Mouse (Mus musculus): ENCODE data around the gene Fgf4. TPM values are rescaled to one million over a fixed set of nuclear protein-coding genes. Genes with fewer than 3 reads are reported as not detected.

Fgf4 gene
- polyA plus RNA-seq, 1 experiment, result not detected

GRCm38 (mm10) chr7:144862126-144862525 is 15.0 kb downstream of the Fgf4 start:
- Histone ChIP-seq H3K9me3 (ENCODE audit: control insufficient read depth, low read length) (peaks cover 6% of the 10 kb centered on the region; the same call in 1 of the 2 replicates), H3K4me3 (replicated peaks) (no peak overlapping the region), H3K36me3 (ENCODE audit: control insufficient read depth) (no peaks in the 10 kb centered on the region), H3K27me3 (ENCODE audit: control insufficient read depth) (peaks cover 84% of the 10 kb centered on the region), H3K4me1 (ENCODE audit: control insufficient read depth) (no peaks in the 10 kb centered on the region)
- TF ChIP-seq GATA1 (IDR thresholded peaks at IDR 0.05; ENCODE audit: low read length) (no peak), TAL1 (IDR thresholded peaks at IDR 0.05; ENCODE audit: low read length) (no peak)

- peaks cover 6% of the 10 kb centered on the region; the same call in 1 of the 2 replicates for H3K9me3 ChIP-seq (ENCODE audit: control insufficient read depth, low read length)
- no peak overlapping the region for H3K4me3 ChIP-seq (replicated peaks)
- TF ChIP-seq TAL1 (IDR thresholded peaks at IDR 0.05; ENCODE audit: low read length) (no peak), GATA1 (IDR thresholded peaks at IDR 0.05; ENCODE audit: low read length) (no peak)
- peaks cover 89% of the 10 kb centered on the region for H3K27me3 ChIP-seq (ENCODE audit: control insufficient read depth)
- H3K4me1 ChIP-seq (ENCODE audit: control insufficient read depth), result no peaks in the 10 kb centered on the region
- no peaks in the 10 kb centered on the region for H3K36me3 ChIP-seq (ENCODE audit: control insufficient read depth)
Measured at GRCm38 (mm10) chr7:144862712-144863111, 15.5 kb downstream of the Fgf4 start.

- H3K27me3 ChIP-seq (ENCODE audit: control insufficient read depth), result peaks cover 87% of the 10 kb centered on the region
- TF ChIP-seq TAL1 (IDR thresholded peaks at IDR 0.05; ENCODE audit: low read length), result no peak
- TF ChIP-seq GATA1 (IDR thresholded peaks at IDR 0.05; ENCODE audit: low read length), result no peak
- H3K9me3 ChIP-seq (ENCODE audit: control insufficient read depth, low read length), result peaks cover 6% of the 10 kb centered on the region; the same call in 1 of the 2 replicates
- no peak overlapping the region for H3K4me3 ChIP-seq (replicated peaks)
- no peaks in the 10 kb centered on the region for H3K36me3 ChIP-seq (ENCODE audit: control insufficient read depth)
- H3K4me1 ChIP-seq (ENCODE audit: control insufficient read depth), result no peaks in the 10 kb centered on the region
Measured at GRCm38 (mm10) chr7:144863196-144863595, 16.0 kb downstream of the Fgf4 start.

GRCm38 (mm10) chr7:144864160-144864670 is 17.0 kb downstream of the Fgf4 start:
- peaks cover 80% of the 10 kb centered on the region for H3K27me3 ChIP-seq (ENCODE audit: control insufficient read depth)

GRCm38 (mm10) chr7:144867161-144867560 is 20.0 kb downstream of the Fgf4 start:
- H3K9me3 ChIP-seq (ENCODE audit: control insufficient read depth, low read length), result no peaks in the 10 kb centered on the region
- no peaks in the 10 kb centered on the region for H3K36me3 ChIP-seq (ENCODE audit: control insufficient read depth)
- H3K4me1 ChIP-seq (ENCODE audit: control insufficient read depth), result no peaks in the 10 kb centered on the region
- no peak overlapping the region for H3K4me3 ChIP-seq (replicated peaks)
- H3K27me3 ChIP-seq (ENCODE audit: control insufficient read depth), result peaks cover 51% of the 10 kb centered on the region
- TF ChIP-seq GATA1 (IDR thresholded peaks at IDR 0.05; ENCODE audit: low read length) (no peak), TAL1 (IDR thresholded peaks at IDR 0.05; ENCODE audit: low read length) (no peak)

More at GRCm38 (mm10) chr7:144864160-144864670, 17.0 kb downstream of the Fgf4 start:
- Histone ChIP-seq H3K36me3 (ENCODE audit: control insufficient read depth) (no peaks in the 10 kb centered on the region), H3K9me3 (ENCODE audit: control insufficient read depth, low read length) (peaks cover 6% of the 10 kb centered on the region; the same call in 1 of the 2 replicates), H3K4me1 (ENCODE audit: control insufficient read depth) (no peaks in the 10 kb centered on the region), H3K4me3 (replicated peaks) (no peak overlapping the region)
- TF ChIP-seq GATA1 (IDR thresholded peaks at IDR 0.05; ENCODE audit: low read length) (no peak), TAL1 (IDR thresholded peaks at IDR 0.05; ENCODE audit: low read length) (no peak)

GRCm38 (mm10) chr7:144867602-144868001 is 20.4 kb downstream of the Fgf4 start:
- Histone ChIP-seq H3K9me3 (ENCODE audit: control insufficient read depth, low read length) (no peaks in the 10 kb centered on the region), H3K4me1 (ENCODE audit: control insufficient read depth) (no peaks in the 10 kb centered on the region), H3K27me3 (ENCODE audit: control insufficient read depth) (peaks cover 46% of the 10 kb centered on the region), H3K36me3 (ENCODE audit: control insufficient read depth) (no peaks in the 10 kb centered on the region), H3K4me3 (replicated peaks) (no peak overlapping the region)
- no peak for TF ChIP-seq GATA1 (IDR thresholded peaks at IDR 0.05; ENCODE audit: low read length)
- TF ChIP-seq TAL1 (IDR thresholded peaks at IDR 0.05; ENCODE audit: low read length), result no peak

GRCm38 (mm10) chr7:144872420-144872819 is 25.3 kb downstream of the Fgf4 start:
- H3K27me3 ChIP-seq (ENCODE audit: control insufficient read depth), result peaks cover 5% of the 10 kb centered on the region

GRCm38 (mm10) chr7:144873160-144873559 is 26.0 kb downstream of the Fgf4 start:
- TF ChIP-seq GATA1 (IDR thresholded peaks at IDR 0.05; ENCODE audit: low read length) (no peak), TAL1 (IDR thresholded peaks at IDR 0.05; ENCODE audit: low read length) (no peak)
- H3K27me3 ChIP-seq (ENCODE audit: control insufficient read depth), result peaks cover 2% of the 10 kb centered on the region; the same call in 1 of the 2 replicates
- no peaks in the 10 kb centered on the region for H3K9me3 ChIP-seq (ENCODE audit: control insufficient read depth, low read length)
- no peaks in the 10 kb centered on the region for H3K36me3 ChIP-seq (ENCODE audit: control insufficient read depth)
- H3K4me3 ChIP-seq (replicated peaks), result no peak overlapping the region
- H3K4me1 ChIP-seq (ENCODE audit: control insufficient read depth), result no peaks in the 10 kb centered on the region

More at GRCm38 (mm10) chr7:144872420-144872819, 25.3 kb downstream of the Fgf4 start:
- H3K9me3 ChIP-seq (ENCODE audit: control insufficient read depth, low read length), result no peaks in the 10 kb centered on the region
- H3K4me3 ChIP-seq (replicated peaks), result no peak overlapping the region
- H3K36me3 ChIP-seq (ENCODE audit: control insufficient read depth), result no peaks in the 10 kb centered on the region
- H3K4me1 ChIP-seq (ENCODE audit: control insufficient read depth), result no peaks in the 10 kb centered on the region
- no peak for TF ChIP-seq TAL1 (IDR thresholded peaks at IDR 0.05; ENCODE audit: low read length)
- TF ChIP-seq GATA1 (IDR thresholded peaks at IDR 0.05; ENCODE audit: low read length), result no peak

GRCm38 (mm10) chr7:144874226-144874625 is 27.1 kb downstream of the Fgf4 start:
- peaks cover 2% of the 10 kb centered on the region; the same call in 1 of the 2 replicates for H3K27me3 ChIP-seq (ENCODE audit: control insufficient read depth)
- no peaks in the 10 kb centered on the region for H3K36me3 ChIP-seq (ENCODE audit: control insufficient read depth)
- no peaks in the 10 kb centered on the region for H3K9me3 ChIP-seq (ENCODE audit: control insufficient read depth, low read length)

More at GRCm38 (mm10) chr7:144874226-144874625, 27.1 kb downstream of the Fgf4 start:
- TF ChIP-seq GATA1 (IDR thresholded peaks at IDR 0.05; ENCODE audit: low read length), result no peak
- no peak for TF ChIP-seq TAL1 (IDR thresholded peaks at IDR 0.05; ENCODE audit: low read length)
- Histone ChIP-seq H3K4me1 (ENCODE audit: control insufficient read depth) (no peaks in the 10 kb centered on the region), H3K4me3 (replicated peaks) (no peak overlapping the region)

Data from erythroblast, embryonic 14.5 days (primary cell).